Mouse (Mus musculus): Measurements from ENCODE around the gene Gpr68. TPM values are rescaled to one million over a fixed set of nuclear protein-coding genes. Genes with fewer than 3 reads are reported as not detected.

Gene Gpr68
- polyA plus RNA-seq (2016; fragmentation: Nextera tagmentation; extraction: Ambion mirVana): 0.22 and 0.26 TPM in 2 replicates

- peaks cover 25% of the 10 kb centered on the region for H3K27me3 ChIP-seq
- H3K27ac ChIP-seq: no peak within 1 kb of the TSS
- peaks cover 21% of the 10 kb centered on the region for H3K36me3 ChIP-seq (replicated peaks)
- no peaks in the 10 kb centered on the region for H3K9me3 ChIP-seq
- peak within 1 kb of the TSS; percentile 46 for H3K4me3 ChIP-seq (replicated peaks)
- H3K4me1 ChIP-seq: peaks cover 10% of the 10 kb centered on the region
- peak within 1 kb of the TSS; percentile 61 for H3K9ac ChIP-seq
- peak within 1 kb of the TSS; percentile 91 for H3K4me2 ChIP-seq
- WGBS: 3% methylated on average over 39 of the region's 39 CpGs
- ATAC-seq (ENCODE audit: low FRiP score): peak; percentile 75
Observed at GRCm38 (mm10) chr12:100907598-100908297, at the start of gene Gpr68. TSS of gene Gpr68 (minus strand) at chr12:100908198.

GRCm38 (mm10) chr12:100957257-100957656 lies 49.3 kb upstream of the Gpr68 start:
- Histone ChIP-seq H3K27me3 (no peaks in the 10 kb centered on the region), H3K9me3 (no peaks in the 10 kb centered on the region), H3K4me1 (peaks cover 34% of the 10 kb centered on the region), H3K4me2 (no peak overlapping the region), H3K36me3 (replicated peaks) (peaks cover 32% of the 10 kb centered on the region), H3K9ac (no peak overlapping the region), H3K4me3 (replicated peaks) (no peak overlapping the region), H3K27ac (peak overlapping the region; percentile 33; the same call in 1 of the 2 replicates)
- WGBS: 40% methylated on average over 3 of the region's 3 CpGs
- no peak for ATAC-seq (ENCODE audit: low FRiP score)

GRCm38 (mm10) chr12:100956825-100957224 lies 48.8 kb upstream of the Gpr68 start:
- 0 out of 2 replicates have a peak overlapping the region, but pooled peaks have one; percentile 33 for H3K27ac ChIP-seq
- peaks cover 34% of the 10 kb centered on the region for H3K4me1 ChIP-seq
- H3K9me3 ChIP-seq: no peaks in the 10 kb centered on the region
- H3K36me3 ChIP-seq (replicated peaks): peaks cover 28% of the 10 kb centered on the region
- H3K27me3 ChIP-seq: no peaks in the 10 kb centered on the region
- no peak overlapping the region for H3K9ac ChIP-seq
- no peak overlapping the region for H3K4me2 ChIP-seq
- no peak for ATAC-seq (ENCODE audit: low FRiP score)
- no peak overlapping the region for H3K4me3 ChIP-seq (replicated peaks)
- WGBS: 65% methylated on average over 4 of the region's 4 CpGs

GRCm38 (mm10) chr12:100956028-100956427 lies 48.0 kb upstream of the Gpr68 start:
- Histone ChIP-seq H3K9ac (no peak overlapping the region), H3K9me3 (no peaks in the 10 kb centered on the region), H3K27me3 (no peaks in the 10 kb centered on the region), H3K4me1 (peaks cover 34% of the 10 kb centered on the region), H3K4me2 (no peak overlapping the region), H3K4me3 (replicated peaks) (no peak overlapping the region), H3K27ac (no peak overlapping the region), H3K36me3 (replicated peaks) (peaks cover 31% of the 10 kb centered on the region)
- no peak for ATAC-seq (ENCODE audit: low FRiP score)
- 92% methylated on average over 2 of the region's 2 CpGs for WGBS

GRCm38 (mm10) chr12:100953926-100954325 lies 45.9 kb upstream of the Gpr68 start:
- Histone ChIP-seq H3K27me3 (no peaks in the 10 kb centered on the region), H3K9me3 (no peaks in the 10 kb centered on the region), H3K9ac (no peak overlapping the region), H3K36me3 (replicated peaks) (peaks cover 29% of the 10 kb centered on the region), H3K4me1 (peaks cover 34% of the 10 kb centered on the region), H3K27ac (no peak overlapping the region), H3K4me2 (no peak overlapping the region), H3K4me3 (replicated peaks) (no peak overlapping the region)
- ATAC-seq (ENCODE audit: low FRiP score): no peak
- 82% methylated on average over 8 of the region's 8 CpGs for WGBS

GRCm38 (mm10) chr12:100952193-100952931 lies 44.4 kb upstream of the Gpr68 start:
- Histone ChIP-seq H3K27ac (peak overlapping the region; percentile 73), H3K4me1 (peaks cover 19% of the 10 kb centered on the region), H3K4me3 (replicated peaks) (no peak overlapping the region), H3K9me3 (no peaks in the 10 kb centered on the region), H3K36me3 (replicated peaks) (peaks cover 44% of the 10 kb centered on the region), H3K27me3 (no peaks in the 10 kb centered on the region), H3K4me2 (no peak overlapping the region), H3K9ac (no peak overlapping the region)
- WGBS: 45% methylated on average over 9 of the region's 9 CpGs
- peak; percentile 86 for ATAC-seq (ENCODE audit: low FRiP score)

GRCm38 (mm10) chr12:100949146-100949545 lies 41.1 kb upstream of the Gpr68 start:
- Histone ChIP-seq H3K4me2 (no peak overlapping the region), H3K9ac (no peak overlapping the region), H3K4me3 (replicated peaks) (no peak overlapping the region), H3K4me1 (peaks cover 12% of the 10 kb centered on the region), H3K27ac (no peak overlapping the region), H3K27me3 (no peaks in the 10 kb centered on the region), H3K9me3 (no peaks in the 10 kb centered on the region), H3K36me3 (replicated peaks) (peaks cover 69% of the 10 kb centered on the region)
- ATAC-seq (ENCODE audit: low FRiP score): no peak
- WGBS: 87% methylated on average over 5 of the region's 5 CpGs

- H3K27ac ChIP-seq: no peak overlapping the region
- no peak for ATAC-seq (ENCODE audit: low FRiP score)
- H3K4me2 ChIP-seq: no peak overlapping the region
- no peaks in the 10 kb centered on the region for H3K9me3 ChIP-seq
- WGBS: 90% methylated on average over 6 of the region's 6 CpGs
- H3K36me3 ChIP-seq (replicated peaks): peaks cover 74% of the 10 kb centered on the region
- H3K27me3 ChIP-seq: no peaks in the 10 kb centered on the region
- no peak overlapping the region for H3K4me3 ChIP-seq (replicated peaks)
- H3K9ac ChIP-seq: no peak overlapping the region
- peaks cover 9% of the 10 kb centered on the region for H3K4me1 ChIP-seq
Observed at GRCm38 (mm10) chr12:100948021-100948420, 40.0 kb upstream of the Gpr68 start.

GRCm38 (mm10) chr12:100945948-100946347 lies 38.0 kb upstream of the Gpr68 start:
- H3K4me3 ChIP-seq (replicated peaks): no peak overlapping the region
- H3K9ac ChIP-seq: no peak overlapping the region
- no peaks in the 10 kb centered on the region for H3K27me3 ChIP-seq
- peaks cover 83% of the 10 kb centered on the region for H3K36me3 ChIP-seq (replicated peaks)
- no peaks in the 10 kb centered on the region for H3K4me1 ChIP-seq
- no peaks in the 10 kb centered on the region for H3K9me3 ChIP-seq
- ATAC-seq (ENCODE audit: low FRiP score): no peak
- WGBS: 93% methylated on average over 12 of the region's 12 CpGs
- no peak overlapping the region for H3K27ac ChIP-seq
- H3K4me2 ChIP-seq: no peak overlapping the region

GRCm38 (mm10) chr12:100945501-100945900 lies 37.5 kb upstream of the Gpr68 start:
- H3K27me3 ChIP-seq: no peaks in the 10 kb centered on the region
- no peak overlapping the region for H3K4me3 ChIP-seq (replicated peaks)
- H3K36me3 ChIP-seq (replicated peaks): peaks cover 86% of the 10 kb centered on the region
- WGBS: 91% methylated on average over 12 of the region's 12 CpGs
- no peak overlapping the region for H3K27ac ChIP-seq
- ATAC-seq (ENCODE audit: low FRiP score): no peak
- H3K4me2 ChIP-seq: no peak overlapping the region
- no peak overlapping the region for H3K9ac ChIP-seq
- no peaks in the 10 kb centered on the region for H3K9me3 ChIP-seq
- H3K4me1 ChIP-seq: no peaks in the 10 kb centered on the region

- 93% methylated on average over 21 of the region's 21 CpGs for WGBS
- H3K27ac ChIP-seq: no peak overlapping the region
- no peaks in the 10 kb centered on the region for H3K9me3 ChIP-seq
- ATAC-seq (ENCODE audit: low FRiP score): no peak
- no peak overlapping the region for H3K4me2 ChIP-seq
- H3K36me3 ChIP-seq (replicated peaks): peaks cover 88% of the 10 kb centered on the region
- H3K4me1 ChIP-seq: no peaks in the 10 kb centered on the region
- no peak overlapping the region for H3K9ac ChIP-seq
- H3K27me3 ChIP-seq: no peaks in the 10 kb centered on the region
- H3K4me3 ChIP-seq (replicated peaks): no peak overlapping the region
Observed at GRCm38 (mm10) chr12:100944921-100945336, 36.9 kb upstream of the Gpr68 start.

GRCm38 (mm10) chr12:100943146-100943545 lies 35.1 kb upstream of the Gpr68 start:
- Histone ChIP-seq H3K4me1 (no peaks in the 10 kb centered on the region), H3K4me2 (no peak overlapping the region), H3K4me3 (replicated peaks) (no peak overlapping the region), H3K9me3 (no peaks in the 10 kb centered on the region), H3K27me3 (no peaks in the 10 kb centered on the region), H3K9ac (no peak overlapping the region), H3K36me3 (replicated peaks) (peaks cover 94% of the 10 kb centered on the region), H3K27ac (no peak overlapping the region)
- WGBS: 88% methylated on average over 4 of the region's 4 CpGs
- no peak for ATAC-seq (ENCODE audit: low FRiP score)

All from forebrain, embryonic 12.5 days (tissue).